Mouse (Mus musculus) liver, postnatal 0 days (tissue): ENCODE results near the gene Mettl1.

ENCODE experiments used
- CTCF ChIP-seq: sonication (generic); IDR thresholded peaks from 2 replicates; pipeline ENCODE4 v1.5.1; 2016; ENCODE audit warnings: antibody characterized with exemption, low read depth
- EP300 ChIP-seq: IDR thresholded peaks from 2 replicates; pipeline ENCODE4 v1.6.1; 2016; ENCODE audit warnings: antibody characterized with exemption, low read depth, mild to moderate bottlenecking

DNA sequence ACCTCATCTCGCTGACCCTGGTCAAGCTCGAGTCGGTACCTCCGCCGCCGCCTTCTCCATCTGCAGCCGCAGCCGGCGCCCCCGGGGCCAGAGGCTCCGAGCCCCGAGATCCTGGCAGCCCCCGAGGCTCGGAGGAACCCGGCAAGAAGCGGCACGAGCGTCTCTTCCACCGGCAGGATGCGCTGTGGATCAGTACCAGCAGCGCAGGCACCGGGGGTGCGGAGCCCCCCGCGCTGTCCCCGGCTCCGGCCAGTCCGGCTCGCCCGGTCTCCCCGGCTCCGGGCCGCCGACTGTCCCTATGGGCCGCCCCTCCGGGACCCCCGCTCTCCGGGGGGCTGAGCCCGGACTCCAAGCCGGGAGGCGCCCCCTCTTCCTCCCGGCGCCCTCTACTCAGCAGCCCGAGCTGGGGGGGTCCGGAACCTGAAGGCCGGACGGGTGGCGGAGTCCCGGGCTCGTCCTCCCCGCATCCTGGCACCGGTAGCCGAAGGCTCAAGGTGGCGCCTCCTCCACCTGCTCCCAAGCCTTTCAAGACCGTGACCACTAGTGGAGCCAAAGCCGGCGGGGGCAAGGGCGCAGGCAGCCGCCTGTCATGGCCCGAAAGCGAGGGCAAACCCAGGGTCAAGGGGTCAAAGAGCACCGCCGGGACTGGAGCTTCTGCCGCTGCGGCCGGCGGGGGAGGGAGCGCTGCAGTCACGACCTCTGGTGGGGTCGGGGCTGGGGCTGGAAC, 38.6 kb downstream of the Mettl1 start:
- no peak for TF ChIP-seq EP300
- no peak for TF ChIP-seq CTCF
